9 mouse cellular contexts compared by ENCODE assay signal in genomic region chr13:89540301-89540982, GRCm38 (mm10). TPM values are rescaled to one million over a fixed set of nuclear protein-coding genes. Genes with fewer than 3 reads are reported as not detected.
A peak's percentile ranks its signal among the peaks of the same experiment; 100 is the strongest.
DNase-seq lines count a peak whose midpoint lies in the region; ATAC-seq and TF ChIP-seq lines count a peak whose summit lies in the region.
"Had no signal": no experiment of that assay in that cellular context is flagged by ENCODE, and none has a peak within 500 bp of the region (broad histone marks: within the 10 kb centered on the region; RNA-seq: fewer than 3 reads in every experiment).

No protein-coding gene starts in this region.

- H3K27me3 ChIP-seq in heart, embryonic 12.5 days (replicated peaks): no peaks in the 10 kb centered on the region
- H3K27me3 ChIP-seq in heart, adult 2 months (ENCODE audit: control insufficient read depth, insufficient read depth, low read length): 0 out of 2 replicates have a peak, but pooled peaks cover 2% of the 10 kb centered on the region
- H3K27me3 ChIP-seq in lung, embryonic 14.5 days (ENCODE audit: insufficient read depth, low read length): no peaks in the 10 kb centered on the region
- no peaks in the 10 kb centered on the region for H3K27me3 ChIP-seq in embryonic facial prominence, embryonic 12.5 days
- H3K27me3 ChIP-seq in neural tube, embryonic 11.5 days (ENCODE audit: control insufficient read depth, insufficient read depth, low read length): no peaks in the 10 kb centered on the region

- H3K27ac ChIP-seq in heart, embryonic 12.5 days (ENCODE audit: poor library complexity, severe bottlenecking): peak overlapping the region; percentile 48
- H3K27ac ChIP-seq in heart, adult 2 months: no peak overlapping the region
- no peak overlapping the region; the same call in 1 of the 2 replicates for H3K27ac ChIP-seq in lung, embryonic 14.5 days (ENCODE audit: low read depth)
- peak overlapping the region; percentile 74 for H3K27ac ChIP-seq in embryonic facial prominence, embryonic 12.5 days
- H3K27ac ChIP-seq in neural tube, embryonic 11.5 days (ENCODE audit: low read depth, low read length): no peak overlapping the region

- TF ChIP-seq CTCF in heart, adult 2 months (IDR thresholded peaks at IDR 0.05): no peak
- no peak for TF ChIP-seq CTCF in lung, embryonic 14.5 days (IDR thresholded peaks at IDR 0.05; ENCODE audit: low read depth)
- no peak for TF ChIP-seq CTCF in lung, adult 2 months (IDR thresholded peaks at IDR 0.05; ENCODE audit: insufficient read depth, low read length)

- no peaks in the 10 kb centered on the region for H3K9me3 ChIP-seq in heart, embryonic 12.5 days (replicated peaks)
- H3K9me3 ChIP-seq in lung, embryonic 14.5 days (ENCODE audit: low read depth, low read length): no peaks in the 10 kb centered on the region
- H3K9me3 ChIP-seq in embryonic facial prominence, embryonic 12.5 days: no peaks in the 10 kb centered on the region
- no peaks in the 10 kb centered on the region for H3K9me3 ChIP-seq in neural tube, embryonic 11.5 days (ENCODE audit: control insufficient read depth, low read length)

- peak overlapping the region; percentile 69 for H3K4me3 ChIP-seq in heart, embryonic 12.5 days
- H3K4me3 ChIP-seq in heart, adult 2 months: no peak overlapping the region
- peak overlapping the region; percentile 24 for H3K4me3 ChIP-seq in lung, embryonic 14.5 days (ENCODE audit: low read depth, low read length)
- no peak overlapping the region for H3K4me3 ChIP-seq in lung, adult 2 months (replicated peaks; ENCODE audit: extremely low read depth, low read depth, low read length)
- H3K4me3 ChIP-seq in embryonic facial prominence, embryonic 12.5 days: no peak overlapping the region
- no peak overlapping the region for H3K4me3 ChIP-seq in neural tube, embryonic 11.5 days (ENCODE audit: low read depth, low read length)

- no peaks in the 10 kb centered on the region for H3K79me2 ChIP-seq in heart, adult 2 months (replicated peaks; ENCODE audit: control insufficient read depth, insufficient read depth, low read length)

- peaks cover 8% of the 10 kb centered on the region; the same call in 1 of the 2 replicates for H3K4me1 ChIP-seq in heart, embryonic 12.5 days (replicated peaks)
- no peaks in the 10 kb centered on the region for H3K4me1 ChIP-seq in heart, adult 2 months (ENCODE audit: control insufficient read depth, insufficient read depth, low read length)
- no peaks in the 10 kb centered on the region for H3K4me1 ChIP-seq in lung, embryonic 14.5 days (ENCODE audit: insufficient read depth)
- H3K4me1 ChIP-seq in lung, adult 2 months (ENCODE audit: control insufficient read depth, insufficient read depth, low read length): peaks cover 6% of the 10 kb centered on the region; the same call in 1 of the 2 replicates
- H3K4me1 ChIP-seq in embryonic facial prominence, embryonic 12.5 days: 0 out of 2 replicates have a peak, but pooled peaks cover 5% of the 10 kb centered on the region
- no peaks in the 10 kb centered on the region for H3K4me1 ChIP-seq in neural tube, embryonic 11.5 days (ENCODE audit: control insufficient read depth, insufficient read depth, low read length)

- ATAC-seq in heart, embryonic 12.5 days (ENCODE audit: insufficient number of reproducible peaks, low FRiP score): peak; percentile 56
- peak; percentile 48 for ATAC-seq in lung, embryonic 14.5 days (ENCODE audit: insufficient read depth)
- ATAC-seq in embryonic facial prominence, embryonic 12.5 days (ENCODE audit: insufficient number of reproducible peaks, insufficient read depth, low FRiP score, low TSS enrichment): peak; percentile 82; the same call in 1 of the 2 replicates
- no peak for ATAC-seq in neural tube, embryonic 11.5 days (ENCODE audit: insufficient read depth, low FRiP score, low TSS enrichment)

- TF ChIP-seq EP300 in heart, adult 2 months (IDR thresholded peaks at IDR 0.05; ENCODE audit: insufficient read depth, low read depth, low read length): no peak

- TF ChIP-seq POLR2A in heart, adult 2 months (IDR thresholded peaks at IDR 0.05; ENCODE audit: insufficient read depth, low read depth, low read length): no peak
- TF ChIP-seq POLR2A in lung, adult 2 months (IDR thresholded peaks at IDR 0.05; ENCODE audit: borderline replicate concordance, extremely low read depth, low read depth, low read length): no peak

- peak overlapping the region; percentile 72 for H3K9ac ChIP-seq in heart, embryonic 12.5 days
- H3K9ac ChIP-seq in heart, adult 2 months (ENCODE audit: low read depth, low read length): no peak overlapping the region
- no peak overlapping the region for H3K9ac ChIP-seq in lung, embryonic 14.5 days
- no peak overlapping the region for H3K9ac ChIP-seq in embryonic facial prominence, embryonic 12.5 days
- H3K9ac ChIP-seq in neural tube, embryonic 11.5 days (ENCODE audit: low read length): no peak overlapping the region

- no peak for DNase-seq in heart, adult 2 months
- peak; percentile 15 for DNase-seq in lung, embryonic 14.5 days
- no peak for DNase-seq in lung, adult 2 months
- peak; percentile 19 for DNase-seq in neural tube, embryonic 11.5 days (ENCODE audit: low spot score)
- DNase-seq in spleen, postnatal 14 days (ENCODE audit: low spot score in 2 of 2): no peak
- no peak for DNase-seq in urinary bladder, postnatal 14 days (ENCODE audit: low spot score)
- DNase-seq: cerebellum, adult 18-20 months had no signal

- no peaks in the 10 kb centered on the region for H3K36me3 ChIP-seq in heart, embryonic 12.5 days
- no peaks in the 10 kb centered on the region for H3K36me3 ChIP-seq in heart, adult 2 months (ENCODE audit: control insufficient read depth, insufficient read depth, low read length)
- no peaks in the 10 kb centered on the region for H3K36me3 ChIP-seq in lung, embryonic 14.5 days (ENCODE audit: insufficient read depth)
- H3K36me3 ChIP-seq in embryonic facial prominence, embryonic 12.5 days: no peaks in the 10 kb centered on the region
- H3K36me3 ChIP-seq in neural tube, embryonic 11.5 days (ENCODE audit: control insufficient read depth, insufficient read depth, low read length): no peaks in the 10 kb centered on the region

- WGBS in heart, embryonic 12.5 days: 12% methylated on average over 11 of the region's 11 CpGs
- WGBS in heart, adult 2 months: 36% methylated on average over 11 of the region's 11 CpGs
- 25% methylated on average over 11 of the region's 11 CpGs for WGBS in lung, embryonic 14.5 days
- WGBS in lung, adult 2 months: 38% methylated on average over 11 of the region's 11 CpGs
- WGBS in embryonic facial prominence, embryonic 12.5 days: 7% methylated on average over 10 of the region's 11 CpGs
- 20% methylated on average over 11 of the region's 11 CpGs for WGBS in neural tube, embryonic 11.5 days

- peak overlapping the region; percentile 91 for H3K4me2 ChIP-seq in heart, embryonic 12.5 days
- H3K4me2 ChIP-seq in lung, embryonic 14.5 days: peak overlapping the region; percentile 71
- peak overlapping the region; percentile 87 for H3K4me2 ChIP-seq in embryonic facial prominence, embryonic 12.5 days (replicated peaks)
- H3K4me2 ChIP-seq in neural tube, embryonic 11.5 days (ENCODE audit: low read depth): 0 out of 2 replicates have a peak overlapping the region, but pooled peaks have one; percentile 2

- intact Hi-C loops in heart, adult 2 months (cut with DNase I): no loop called here

RNA-seq across cellular contexts. Expression of gene Hapln1, which starts 0.8 kb away (rescaled TPM):
- polyA plus RNA-seq in heart, embryonic 12.5 days (2016; fragmentation: Nextera tagmentation; extraction: Ambion mirVana): 43.8 and 50.4 TPM in 2 replicates
- under 1 TPM; 0.26 to 0.30 TPM for total RNA-seq in heart, adult 2 months (2021)
- polyA plus RNA-seq in heart, adult 2 months (2012; rRNA removed): 0.18 and 0.27 TPM in 2 replicates
- polyA plus RNA-seq in lung, embryonic 14.5 days (2014; fragmentation: Nextera tagmentation; extraction: Ambion mirVana): 28.7 and 29.1 TPM in 2 replicates
- polyA plus RNA-seq in lung, adult 2 months (2012; rRNA removed): 0.26 and 0.45 TPM in 2 replicates
- 12.2 and 12.9 TPM in 2 replicates for polyA plus RNA-seq in embryonic facial prominence, embryonic 12.5 days (2016; fragmentation: Nextera tagmentation; extraction: Ambion mirVana)
- 13.4 and 15.1 TPM in 2 replicates for polyA plus RNA-seq in neural tube, embryonic 11.5 days (2014; fragmentation: Nextera tagmentation; extraction: Ambion mirVana)

Comparison
In these comparisons a context has a peak if more than half of its experiments do, and no peak if none do; other contexts are left out.
1. H3K27ac ChIP-seq: peak in heart, embryonic 12.5 days (single experiment) and embryonic facial prominence, embryonic 12.5 days (single experiment); none in heart, adult 2 months (single experiment), lung, embryonic 14.5 days (single experiment) and neural tube, embryonic 11.5 days (single experiment).
2. H3K4me3 ChIP-seq: peak in heart, embryonic 12.5 days (single experiment) and lung, embryonic 14.5 days (single experiment); none in heart, adult 2 months (single experiment), lung, adult 2 months (single experiment), embryonic facial prominence, embryonic 12.5 days (single experiment) and neural tube, embryonic 11.5 days (single experiment).
3. DNase-seq: peak in lung, embryonic 14.5 days (single experiment) and neural tube, embryonic 11.5 days (single experiment); none in heart, adult 2 months (0 of 2), lung, adult 2 months (single experiment), spleen, postnatal 14 days (0 of 2) and urinary bladder, postnatal 14 days (single experiment).
4. H3K4me2 ChIP-seq: peak in every context shown above with its lines; median percentile 91 in heart, embryonic 12.5 days; 87 in embryonic facial prominence, embryonic 12.5 days; 71 in lung, embryonic 14.5 days; 2 in neural tube, embryonic 11.5 days.